Mouse (Mus musculus) forebrain, embryonic 13.5 days (tissue): Measurements from ENCODE around the gene Olfr544. TPM values are rescaled to one million over a fixed set of nuclear protein-coding genes. Genes with fewer than 3 reads are reported as not detected.

Source experiments
- ATAC-seq: fragments of 200-750 bp; cut with Nextera tagmentation; 2 replicates; pipeline ENCODE4 v1.8.0; 2017
- H3K27ac ChIP-seq: fragments of 300-500 bp; sonication (generic); 2 replicates; pipeline ENCODE4 v1.5.1; 2015; ENCODE audit warnings: inconsistent platforms, mild to moderate bottlenecking, moderate library complexity
- H3K27me3 ChIP-seq: fragments of 300-500 bp; sonication (generic); 2 replicates; pipeline ENCODE4 v1.6.1; 2015; ENCODE audit warnings: mild to moderate bottlenecking, inconsistent platforms
- H3K36me3 ChIP-seq: fragments of 300-500 bp; sonication (generic); 2 replicates; pipeline ENCODE4 v1.6.1; 2015; ENCODE audit warnings: mild to moderate bottlenecking, inconsistent platforms; ENCODE audit not compliant: poor library complexity, severe bottlenecking
- H3K4me1 ChIP-seq: fragments of 300-500 bp; sonication (generic); 2 replicates; pipeline ENCODE4 v1.6.1; 2015; ENCODE audit warnings: inconsistent platforms
- H3K4me2 ChIP-seq: fragments of 300-500 bp; sonication (generic); 2 replicates; pipeline ENCODE4 v1.6.1; 2015; ENCODE audit warnings: inconsistent platforms, mild to moderate bottlenecking, moderate library complexity
- H3K4me3 ChIP-seq: fragments of 300-500 bp; sonication (generic); 2 replicates; pipeline ENCODE4 v1.5.1; 2015; ENCODE audit warnings: mild to moderate bottlenecking, inconsistent platforms
- H3K9ac ChIP-seq: fragments of 300-500 bp; sonication (generic); 2 replicates; pipeline ENCODE4 v1.6.1; 2015; ENCODE audit warnings: mild to moderate bottlenecking, inconsistent platforms
- H3K9me3 ChIP-seq: fragments of 300-500 bp; sonication (generic); replicated peaks from 2 replicates; pipeline ENCODE4 v1.6.1; 2016; ENCODE audit warnings: inconsistent platforms
- WGBS: fragments of 180-500 bp; shearing (Covaris S2); methylation state at CpG from one replicate; pipeline ENCODE4 v1.1.7; 2015; 5-methylcytosine and 5-hydroxymethylcytosine counted together
- polyA plus RNA-seq: library from polyadenylated mRNA; unstranded; fragments of >200 nt; fragmentation: Nextera tagmentation; extraction: Ambion mirVana; gene quantifications from 2 replicates; pipeline ENCODE4 v1.2.1, GENCODE M21; 2015

The Olfr544 gene
- polyA plus RNA-seq, 1 experiment from 2014 or later = 0.30 TPM

DNA sequence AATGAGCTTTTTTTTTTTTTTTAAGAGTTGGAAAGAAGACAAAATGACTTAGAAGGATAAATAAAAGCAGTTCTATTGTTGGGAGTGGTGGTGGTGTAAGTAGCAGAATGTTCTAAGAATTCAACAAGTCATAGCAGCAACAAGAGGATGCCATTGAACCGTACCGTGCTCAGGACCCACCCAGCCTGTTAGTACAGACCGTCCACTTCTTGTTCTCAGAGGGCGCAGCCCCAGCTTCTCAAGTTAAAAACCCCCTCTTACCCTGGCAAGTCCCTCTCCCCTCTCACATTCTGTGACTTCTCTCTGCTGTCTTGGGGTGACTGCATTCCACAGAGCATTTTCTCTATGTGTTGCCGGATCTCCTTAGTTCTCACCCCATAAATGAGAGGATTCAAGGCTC, 11.5 kb downstream of the Olfr544 start:
- no peaks in the 10 kb centered on the region for H3K36me3 ChIP-seq
- no peaks in the 10 kb centered on the region for H3K9me3 ChIP-seq
- H3K4me1 ChIP-seq = no peaks in the 10 kb centered on the region
- no peak overlapping the region for H3K27ac ChIP-seq
- no peak overlapping the region for H3K4me2 ChIP-seq
- H3K4me3 ChIP-seq = no peak overlapping the region
- H3K27me3 ChIP-seq = no peaks in the 10 kb centered on the region
- no peak for ATAC-seq
- 97% methylated on average over 5 of the region's 5 CpGs for WGBS
- no peak overlapping the region for H3K9ac ChIP-seq

DNA sequence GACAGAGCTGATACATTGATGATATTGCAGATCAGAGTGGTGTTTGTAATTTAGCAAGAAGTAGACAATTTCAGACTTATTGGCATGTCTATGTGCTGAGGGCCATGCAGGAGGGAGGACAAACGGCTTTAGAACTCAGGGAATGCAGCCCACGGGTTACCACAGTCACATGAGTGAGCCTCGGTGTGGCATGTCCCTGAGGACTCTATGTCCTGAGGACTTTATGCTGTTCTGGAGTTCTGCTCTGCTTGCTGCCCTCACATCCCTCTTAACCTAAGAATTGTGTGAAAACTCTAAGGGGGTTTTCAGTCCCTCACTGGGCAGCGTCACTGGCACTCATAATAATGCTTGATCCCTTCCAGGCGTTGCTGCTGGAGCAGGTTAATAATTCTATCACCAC, 15.4 kb downstream of the Olfr544 start:
- WGBS = 74% methylated on average over 5 of the region's 5 CpGs

DNA sequence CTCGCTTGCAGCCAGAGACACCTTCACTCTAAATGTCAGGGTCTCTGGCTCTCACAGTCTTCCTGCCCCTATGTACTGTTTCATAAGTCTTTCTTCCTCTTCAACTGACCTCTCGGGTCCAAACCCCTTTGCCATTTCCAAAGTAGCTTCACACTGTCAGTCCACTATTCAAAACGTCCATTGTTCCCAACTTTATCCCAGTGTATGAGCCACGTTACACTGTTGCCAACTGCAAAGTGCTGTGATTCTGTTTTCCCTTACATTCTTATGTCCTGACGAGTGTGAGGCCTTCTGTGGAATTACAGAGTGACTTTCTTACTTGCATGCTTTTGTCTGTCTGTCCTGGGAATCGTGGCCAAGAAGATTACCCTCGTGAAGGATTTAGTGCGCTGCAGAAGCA, 20.5 kb downstream of the Olfr544 start:
- no peak overlapping the region for H3K9ac ChIP-seq
- H3K36me3 ChIP-seq = peaks cover 78% of the 10 kb centered on the region
- H3K27me3 ChIP-seq = no peaks in the 10 kb centered on the region
- H3K4me1 ChIP-seq = no peaks in the 10 kb centered on the region
- H3K27ac ChIP-seq = no peak overlapping the region
- no peak overlapping the region for H3K4me3 ChIP-seq
- H3K9me3 ChIP-seq = no peaks in the 10 kb centered on the region
- ATAC-seq = no peak
- H3K4me2 ChIP-seq = no peak overlapping the region
- WGBS = 90% methylated on average over 8 of the region's 8 CpGs

More for the DNA sequence above, 15.4 kb downstream of the Olfr544 start:
- Histone ChIP-seq H3K36me3 (peaks cover 28% of the 10 kb centered on the region), H3K27me3 (no peaks in the 10 kb centered on the region), H3K27ac (no peak overlapping the region), H3K9me3 (no peaks in the 10 kb centered on the region), H3K4me1 (no peaks in the 10 kb centered on the region), H3K4me3 (no peak overlapping the region), H3K4me2 (no peak overlapping the region), H3K9ac (no peak overlapping the region)
- no peak for ATAC-seq

DNA sequence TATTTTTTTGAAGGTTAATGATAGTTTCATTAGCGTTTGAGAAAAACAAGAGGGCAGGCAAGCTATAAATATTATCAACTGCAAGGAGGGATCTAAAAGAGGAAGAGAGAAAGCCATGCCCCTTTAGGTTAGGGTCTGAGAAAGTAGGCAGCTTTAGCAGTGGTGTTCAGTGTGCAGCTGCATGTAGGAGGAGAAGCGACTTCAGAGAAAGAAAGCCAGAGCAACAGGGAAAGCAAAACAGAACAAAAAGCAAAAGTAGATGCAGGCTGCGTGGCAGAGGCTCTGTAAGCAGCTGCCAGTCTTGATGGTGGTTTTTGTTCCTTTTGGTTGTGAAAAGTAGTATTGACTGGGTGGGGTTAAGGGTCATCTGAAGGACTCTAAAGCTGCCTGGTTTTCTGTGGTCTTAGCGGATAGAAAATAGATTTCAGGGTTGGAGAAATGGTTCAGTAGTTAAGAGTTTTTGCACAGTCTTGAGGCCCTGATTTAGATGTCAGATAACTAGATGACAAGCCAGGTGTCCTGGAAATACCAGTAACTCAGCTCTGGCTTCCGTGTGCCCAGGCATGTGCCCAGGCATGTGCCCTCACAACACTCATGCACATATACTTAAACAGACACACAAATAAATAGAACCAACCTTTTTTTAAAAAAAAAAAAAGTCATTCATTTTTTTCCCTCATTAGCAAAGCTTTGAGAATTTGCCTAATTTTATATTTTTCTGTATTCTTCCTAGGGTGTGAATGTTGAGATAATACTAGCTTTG, 29.3 kb downstream of the Olfr544 start:
- 77% methylated on average over 5 of the region's 5 CpGs for WGBS
- H3K36me3 ChIP-seq = peaks cover 97% of the 10 kb centered on the region
- ATAC-seq = no peak

DNA sequence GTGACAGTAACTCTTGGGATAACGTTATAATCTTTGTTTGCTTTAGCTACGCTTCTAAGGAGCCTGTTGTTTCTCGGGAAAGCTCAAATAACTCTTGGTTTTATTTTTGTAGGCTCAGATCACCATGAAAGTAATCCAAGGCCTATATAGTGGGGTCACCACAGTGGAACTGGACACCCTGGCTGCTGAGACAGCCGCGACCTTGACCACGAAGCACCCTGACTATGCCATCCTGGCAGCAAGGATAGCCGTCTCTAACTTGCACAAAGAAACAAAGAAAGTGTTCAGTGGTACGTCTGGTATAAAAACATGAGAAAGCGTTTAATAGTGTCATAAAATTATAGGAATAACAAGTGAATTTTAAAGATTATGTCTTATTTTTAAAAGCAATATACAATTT, 41.7 kb downstream of the Olfr544 start:
- peaks cover 64% of the 10 kb centered on the region for H3K36me3 ChIP-seq

More for the DNA sequence above, 29.3 kb downstream of the Olfr544 start:
- Histone ChIP-seq H3K4me1 (no peaks in the 10 kb centered on the region), H3K9ac (no peak overlapping the region), H3K4me2 (no peak overlapping the region), H3K27ac (no peak overlapping the region), H3K27me3 (no peaks in the 10 kb centered on the region), H3K9me3 (no peaks in the 10 kb centered on the region), H3K4me3 (no peak overlapping the region)

DNA sequence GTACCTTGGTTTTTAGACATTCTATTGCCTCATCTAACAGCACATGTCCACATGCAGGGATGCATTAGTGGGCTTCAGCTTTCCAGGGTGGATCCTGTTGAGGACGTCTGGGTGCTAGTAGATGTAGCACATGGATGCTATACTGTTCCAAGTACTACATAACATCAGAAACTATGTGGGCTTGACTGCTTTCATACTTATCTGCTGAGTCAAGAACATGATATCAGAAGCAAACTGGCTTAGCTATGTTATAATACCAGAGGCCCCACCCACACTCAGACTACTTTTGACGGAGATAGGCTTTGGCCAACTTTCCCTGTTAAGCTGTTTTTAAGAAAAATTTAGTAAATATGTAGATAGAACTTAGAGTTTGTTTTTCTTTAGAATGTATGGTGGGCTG, 43.8 kb downstream of the Olfr544 start:
- peaks cover 24% of the 10 kb centered on the region for H3K4me1 ChIP-seq
- 0 out of 2 replicates have a peak, but pooled peaks cover under 1% of the 10 kb centered on the region for H3K27me3 ChIP-seq
- H3K4me3 ChIP-seq = no peak overlapping the region
- peaks cover 43% of the 10 kb centered on the region for H3K36me3 ChIP-seq
- 0 out of 2 replicates have a peak overlapping the region, but pooled peaks have one; percentile 1 for H3K4me2 ChIP-seq
- no peak overlapping the region for H3K27ac ChIP-seq
- no peaks in the 10 kb centered on the region for H3K9me3 ChIP-seq
- no peak for ATAC-seq
- WGBS = 89% methylated on average over 2 of the region's 2 CpGs
- no peak overlapping the region for H3K9ac ChIP-seq

More for the DNA sequence above, 41.7 kb downstream of the Olfr544 start:
- 94% methylated on average over 9 of the region's 9 CpGs for WGBS
- no peak overlapping the region for H3K9ac ChIP-seq
- H3K9me3 ChIP-seq = no peaks in the 10 kb centered on the region
- no peak for ATAC-seq
- H3K4me2 ChIP-seq = no peak overlapping the region
- no peak overlapping the region for H3K4me3 ChIP-seq
- no peaks in the 10 kb centered on the region for H3K27me3 ChIP-seq
- H3K27ac ChIP-seq = no peak overlapping the region
- peaks cover 24% of the 10 kb centered on the region for H3K4me1 ChIP-seq

DNA sequence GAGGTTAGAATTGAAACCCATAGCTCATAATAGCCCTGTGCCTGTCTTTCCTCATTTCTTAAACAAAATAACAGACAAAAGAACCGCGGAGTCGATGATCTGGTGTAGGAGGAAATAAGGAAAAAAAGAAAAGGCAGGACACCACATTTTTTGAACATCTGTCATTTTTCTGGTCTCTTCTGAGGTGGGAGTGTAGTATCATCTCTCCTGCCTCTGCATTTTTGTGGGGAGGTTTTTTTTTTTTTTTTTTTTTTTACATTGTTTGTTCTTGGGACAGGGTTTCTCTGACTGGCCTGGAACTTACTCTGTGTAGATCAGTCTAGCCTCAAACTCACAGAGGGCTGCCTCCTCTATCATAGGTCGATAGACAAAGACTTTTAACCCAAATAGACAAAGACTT, 45.7 kb downstream of the Olfr544 start:
- Histone ChIP-seq H3K27ac (peak overlapping the region; percentile 74; the same call in 1 of the 2 replicates), H3K4me3 (peak overlapping the region; percentile 75), H3K4me1 (peaks cover 24% of the 10 kb centered on the region), H3K9me3 (no peaks in the 10 kb centered on the region), H3K4me2 (peak overlapping the region; percentile 60), H3K36me3 (peaks cover 28% of the 10 kb centered on the region), H3K27me3 (peaks cover 3% of the 10 kb centered on the region; the same call in 1 of the 2 replicates), H3K9ac (peak overlapping the region; percentile 85)
- 0% methylated on average over 4 of the region's 4 CpGs for WGBS
- no peak for ATAC-seq

DNA sequence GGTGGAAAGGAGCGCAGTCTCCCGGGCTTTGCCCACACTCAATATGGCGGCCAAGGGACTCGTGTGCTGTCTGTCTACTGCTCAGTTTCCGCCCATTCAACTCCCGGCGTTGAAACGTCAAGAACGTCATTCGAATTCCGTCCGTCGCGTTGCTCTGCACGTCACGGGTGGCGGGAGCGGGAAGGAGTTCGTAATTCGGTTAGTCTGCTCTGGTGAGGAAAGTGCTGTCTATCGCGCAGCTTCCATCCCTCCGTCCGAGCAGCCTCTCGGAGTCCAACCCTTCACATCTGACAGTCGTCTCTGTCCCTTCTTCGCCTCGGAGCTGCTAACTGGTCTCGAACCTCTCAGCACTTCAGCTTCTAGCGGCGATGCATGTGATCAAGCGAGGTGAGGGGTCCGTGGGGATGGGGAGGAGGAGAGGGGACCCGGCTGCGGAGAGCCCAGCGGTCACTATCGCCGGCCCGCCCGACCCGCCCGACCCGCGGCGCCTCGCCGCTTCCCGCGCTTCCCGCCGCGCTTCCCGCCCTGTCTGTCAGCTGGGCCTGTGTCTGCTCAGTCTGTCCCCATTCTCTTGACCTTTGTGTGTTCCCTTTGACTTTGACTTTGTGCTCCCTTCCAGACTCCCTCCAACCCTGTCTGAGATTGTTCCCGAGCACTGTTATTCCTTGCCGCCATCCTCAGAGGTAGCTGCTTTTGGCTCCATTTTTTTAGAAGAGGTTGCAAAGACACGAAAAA, 46.3 kb downstream of the Olfr544 start, which contains the start of gene Rrm1:
TSS of gene Rrm1 (plus strand) at position 39 of the 735 bp plus-strand sequence.
- peaks cover 3% of the 10 kb centered on the region; the same call in 1 of the 2 replicates for H3K27me3 ChIP-seq
- H3K9me3 ChIP-seq = no peaks in the 10 kb centered on the region
- peak; percentile 100 for ATAC-seq
- peaks cover 23% of the 10 kb centered on the region for H3K36me3 ChIP-seq
- peak within 1 kb of the TSS; percentile 74 for H3K27ac ChIP-seq
- H3K4me1 ChIP-seq = peaks cover 24% of the 10 kb centered on the region
- peak within 1 kb of the TSS; percentile 60 for H3K4me2 ChIP-seq
- H3K4me3 ChIP-seq = peak within 1 kb of the TSS; percentile 75
- H3K9ac ChIP-seq = peak within 1 kb of the TSS; percentile 85
- under 1% methylated on average over 36 of the region's 56 CpGs for WGBS

DNA sequence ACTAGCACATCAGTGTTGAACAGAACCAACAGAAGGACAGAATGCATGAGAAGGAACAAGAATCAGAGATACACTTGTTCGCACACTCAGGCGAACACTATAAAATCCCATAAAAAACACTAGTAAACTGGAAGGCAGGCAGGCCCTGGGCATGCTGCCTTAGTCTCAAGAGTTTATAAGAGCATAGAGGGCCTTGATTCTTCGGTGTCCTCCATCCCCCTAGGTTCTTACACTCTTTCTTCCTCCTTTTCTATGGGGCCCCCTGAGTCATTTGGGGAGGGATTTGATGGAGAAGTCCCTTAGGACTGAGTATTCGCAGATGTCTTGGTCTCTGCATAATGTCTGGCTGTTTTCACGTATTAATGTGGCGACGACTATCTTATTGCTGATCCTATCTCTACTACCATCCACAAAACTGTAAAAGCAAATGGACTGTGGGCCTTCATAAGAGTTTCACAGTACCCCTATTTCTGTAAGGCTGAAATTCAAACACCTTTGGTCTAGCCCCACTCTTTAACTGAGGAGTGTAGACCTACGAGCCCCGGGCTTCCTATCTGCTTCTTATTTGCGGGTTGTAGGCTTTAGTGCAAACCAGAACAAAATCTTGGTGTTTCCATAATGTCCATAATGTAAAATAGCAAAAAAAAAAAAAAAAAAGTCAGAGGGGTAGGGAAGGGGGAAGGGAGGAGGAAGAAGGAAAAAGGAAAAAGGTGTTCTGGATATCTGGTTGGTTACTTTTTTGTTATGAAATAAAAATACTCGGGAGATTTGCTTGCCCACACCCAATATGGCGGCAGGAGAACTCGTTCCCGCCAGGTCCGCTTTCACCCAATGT, 47.1 kb downstream of the Olfr544 start:
- Histone ChIP-seq H3K27me3 (peaks cover 3% of the 10 kb centered on the region; the same call in 1 of the 2 replicates), H3K9me3 (no peaks in the 10 kb centered on the region), H3K4me2 (peak overlapping the region; percentile 36), H3K4me1 (peaks cover 24% of the 10 kb centered on the region), H3K36me3 (peaks cover 15% of the 10 kb centered on the region), H3K9ac (no peak overlapping the region), H3K4me3 (peak overlapping the region; percentile 75), H3K27ac (no peak overlapping the region)
- 55% methylated on average over 15 of the region's 15 CpGs for WGBS
- no peak; the same call in none of the 2 replicates for ATAC-seq

DNA sequence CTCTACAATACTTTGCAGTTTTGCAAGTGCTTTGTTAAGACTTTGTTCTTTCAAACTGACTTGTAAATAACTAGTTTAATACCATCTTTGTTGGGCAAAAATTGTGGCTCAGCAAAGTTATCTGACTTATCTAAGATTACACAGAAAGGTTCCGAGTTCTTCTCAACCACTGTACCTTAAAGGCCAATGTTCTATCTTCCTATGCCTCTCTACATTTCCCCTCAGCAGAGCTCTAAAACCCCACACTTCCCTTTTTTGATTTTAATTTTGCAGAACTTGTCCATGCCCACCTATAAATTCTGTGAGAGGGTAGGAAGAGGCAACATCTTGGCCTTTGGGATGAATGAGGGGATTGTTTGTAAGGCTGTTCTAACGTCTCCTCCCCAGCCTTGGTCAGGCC, 53.8 kb downstream of the Olfr544 start:
- peaks cover 3% of the 10 kb centered on the region; the same call in 1 of the 2 replicates for H3K27me3 ChIP-seq
- no peak overlapping the region for H3K27ac ChIP-seq
- H3K9ac ChIP-seq = no peak overlapping the region
- no peaks in the 10 kb centered on the region for H3K9me3 ChIP-seq
- no peak overlapping the region for H3K4me3 ChIP-seq
- ATAC-seq = no peak
- H3K36me3 ChIP-seq = no peaks in the 10 kb centered on the region; the same call in 1 of the 2 replicates
- no peaks in the 10 kb centered on the region for H3K4me1 ChIP-seq
- 85% methylated on average over 2 of the region's 2 CpGs for WGBS
- H3K4me2 ChIP-seq = no peak overlapping the region
